Mouse (Mus musculus): Measurements from ENCODE around the gene Gstp3.
"Not testable (repeated sequence)": the region's sequence is repeated elsewhere in the genome, so short reads cannot be mapped to it uniquely, and the experiment has no call there.

The Gstp3 gene

DNA sequence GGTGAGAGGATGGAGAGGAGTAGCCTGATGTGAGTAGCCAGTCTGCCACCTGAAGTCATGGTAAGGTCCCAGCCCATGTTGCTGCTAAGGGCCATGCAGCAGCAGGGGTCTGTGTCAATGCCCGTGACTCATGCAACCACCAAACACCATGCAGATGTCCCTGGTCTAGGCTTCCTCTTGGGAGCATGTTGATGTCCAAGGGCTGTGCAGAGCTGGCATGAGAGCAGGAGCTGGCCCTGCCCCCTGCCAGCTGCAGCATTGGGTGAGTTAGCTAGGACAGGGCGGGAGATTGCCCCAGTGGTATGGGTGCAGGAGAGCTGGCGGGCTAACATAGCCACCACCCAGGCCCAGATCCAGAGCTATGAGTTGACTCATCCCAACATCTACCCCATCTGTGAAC, 31.1 kb upstream of the Gstp3 start:
- DNase-seq (ENCODE audit: low read depth, low spot score), result no peak

DNA sequence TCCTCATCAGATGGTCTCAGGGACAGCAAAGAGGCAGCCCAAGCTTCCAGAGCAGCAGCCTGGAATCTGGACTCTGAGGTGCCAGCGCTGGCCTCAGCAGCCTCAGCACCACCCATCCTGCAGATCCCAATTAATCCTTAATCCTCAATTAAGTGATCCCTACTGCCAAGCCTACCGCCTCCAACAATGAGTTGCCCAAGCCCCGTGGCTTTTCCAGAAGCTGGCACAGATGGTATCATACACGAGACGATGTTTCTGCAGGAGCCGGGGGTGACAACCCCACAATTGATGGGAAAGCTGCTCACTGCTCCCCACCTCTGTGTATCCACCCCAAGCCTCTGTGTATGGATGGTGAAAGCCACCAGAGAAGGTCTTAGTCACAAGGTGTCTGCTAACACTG, 29.8 kb upstream of the Gstp3 start:
- no peak for DNase-seq (ENCODE audit: low read depth, low spot score)

DNA sequence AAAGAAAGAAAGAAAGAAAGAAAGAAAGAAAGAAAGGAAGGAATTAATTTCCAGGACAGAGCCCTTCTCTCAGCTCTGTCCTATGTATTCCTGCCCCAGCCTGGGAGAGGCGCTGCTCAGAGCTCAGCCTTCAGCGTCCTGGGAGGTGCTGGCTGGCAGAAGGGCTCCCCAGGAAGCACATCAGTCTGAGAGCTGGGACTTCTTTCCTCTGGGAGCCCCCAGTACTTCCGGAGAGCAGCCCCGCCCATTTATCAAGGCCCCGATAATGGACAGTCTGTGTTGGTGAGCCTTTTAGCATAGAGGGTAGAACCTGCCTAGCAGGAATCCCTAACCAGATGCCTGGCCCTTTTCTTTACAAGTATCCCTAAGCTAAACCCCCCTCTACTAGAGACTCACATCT, 28.8 kb upstream of the Gstp3 start:
- no peak for DNase-seq (ENCODE audit: low read depth, low spot score)

DNA sequence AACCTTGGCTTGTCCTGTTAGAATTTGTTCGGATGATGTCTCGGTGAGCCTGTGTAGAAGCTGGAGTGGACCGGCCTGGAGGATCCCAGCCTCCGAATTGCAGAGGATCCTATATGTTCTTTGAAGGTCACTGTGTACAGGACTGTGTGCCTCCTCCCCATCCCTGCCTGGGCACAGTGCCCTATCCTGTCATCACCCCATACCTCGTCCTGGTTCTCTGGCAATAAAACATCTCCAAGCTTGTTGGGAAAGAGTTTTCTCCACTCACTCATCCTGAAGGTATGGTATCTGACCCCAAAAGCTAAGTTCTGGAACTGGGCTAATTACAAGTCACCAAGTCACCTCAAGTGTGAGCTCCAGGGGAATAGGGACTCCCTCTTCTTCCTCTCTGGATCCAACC, 27.7 kb upstream of the Gstp3 start:
- DNase-seq (ENCODE audit: low read depth, low spot score), result no peak

DNA sequence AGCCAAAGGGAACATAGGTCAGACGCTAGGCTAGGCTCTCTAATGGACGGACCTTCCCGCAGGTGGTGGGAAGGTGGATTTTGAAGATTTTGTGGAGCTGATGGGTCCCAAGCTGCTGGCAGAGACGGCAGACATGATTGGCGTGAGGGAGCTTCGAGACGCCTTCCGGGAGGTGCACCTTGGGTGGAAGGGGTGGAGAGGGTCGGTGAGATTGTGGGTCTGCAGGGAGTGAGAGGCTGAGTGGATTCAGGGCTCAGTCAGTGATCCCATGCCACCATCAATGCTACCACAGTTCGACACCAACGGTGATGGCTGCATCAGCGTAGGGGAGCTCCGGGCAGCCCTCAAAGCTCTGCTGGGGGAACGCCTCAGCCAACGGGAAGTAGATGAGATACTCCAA, 26.8 kb upstream of the Gstp3 start:
- DNase-seq (ENCODE audit: low read depth, low spot score), result no peak

DNA sequence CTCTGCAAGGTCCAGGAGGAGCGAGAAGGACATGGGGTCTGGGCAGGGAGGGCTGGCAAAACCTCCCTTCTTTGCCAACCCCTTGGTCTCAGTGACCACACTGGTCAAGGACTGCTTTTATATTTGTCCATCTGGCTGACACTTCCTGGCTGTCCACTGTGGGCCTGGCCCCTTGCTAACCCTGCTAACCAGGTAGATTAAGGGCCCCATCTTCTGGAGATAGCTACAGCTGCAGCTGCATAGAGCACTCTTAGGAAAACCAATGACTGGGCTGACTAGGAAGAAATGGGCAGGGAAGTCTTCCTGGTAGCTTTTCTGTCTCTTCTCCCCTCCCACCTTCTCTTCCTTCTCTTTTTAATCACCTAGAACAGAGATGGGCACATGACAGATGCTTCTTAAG, 25.6 kb upstream of the Gstp3 start:
- no peak for DNase-seq (ENCODE audit: low read depth, low spot score)

DNA sequence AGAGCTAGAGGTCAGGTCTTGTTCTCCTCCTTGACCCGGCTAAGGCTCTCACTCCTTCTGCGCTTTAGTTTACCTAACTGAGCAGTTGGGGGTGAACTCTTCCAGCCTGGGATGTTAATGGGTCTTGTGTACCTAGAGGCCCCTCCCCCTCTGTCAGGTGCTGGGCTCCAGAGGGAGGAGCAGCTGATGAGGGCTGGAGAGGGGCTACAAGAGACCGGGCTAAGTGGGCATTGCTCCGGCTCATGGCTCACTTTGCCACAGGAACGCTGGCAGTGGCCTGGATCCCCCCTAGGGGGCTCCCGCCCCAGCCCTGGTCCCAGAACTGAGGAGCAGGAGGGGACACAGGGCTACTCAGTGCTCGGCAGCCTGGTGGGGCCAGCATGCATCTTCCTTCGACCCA, 24.5 kb upstream of the Gstp3 start:
- DNase-seq (ENCODE audit: low read depth, low spot score), result no peak

DNA sequence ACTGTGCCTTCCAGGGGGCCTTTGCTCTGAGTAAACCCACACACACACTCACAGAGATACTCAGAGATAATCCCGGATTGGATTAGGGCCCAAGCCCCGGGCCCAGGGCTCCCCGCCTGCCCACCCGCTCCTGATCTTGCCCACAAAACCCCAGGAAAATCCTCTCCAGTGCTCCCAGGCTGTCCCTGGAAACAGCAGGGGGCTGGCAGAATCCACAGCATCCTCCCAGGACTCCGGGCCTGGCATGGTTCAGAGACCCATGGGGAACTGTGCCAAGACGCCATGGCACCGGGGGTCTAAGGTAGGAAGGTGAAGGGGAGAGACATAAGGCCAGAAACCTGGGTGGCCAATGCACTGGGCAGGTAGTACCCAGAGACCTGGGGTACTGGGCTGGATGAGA, 23.9 kb upstream of the Gstp3 start:
- DNase-seq (ENCODE audit: low read depth, low spot score), result no peak

DNA sequence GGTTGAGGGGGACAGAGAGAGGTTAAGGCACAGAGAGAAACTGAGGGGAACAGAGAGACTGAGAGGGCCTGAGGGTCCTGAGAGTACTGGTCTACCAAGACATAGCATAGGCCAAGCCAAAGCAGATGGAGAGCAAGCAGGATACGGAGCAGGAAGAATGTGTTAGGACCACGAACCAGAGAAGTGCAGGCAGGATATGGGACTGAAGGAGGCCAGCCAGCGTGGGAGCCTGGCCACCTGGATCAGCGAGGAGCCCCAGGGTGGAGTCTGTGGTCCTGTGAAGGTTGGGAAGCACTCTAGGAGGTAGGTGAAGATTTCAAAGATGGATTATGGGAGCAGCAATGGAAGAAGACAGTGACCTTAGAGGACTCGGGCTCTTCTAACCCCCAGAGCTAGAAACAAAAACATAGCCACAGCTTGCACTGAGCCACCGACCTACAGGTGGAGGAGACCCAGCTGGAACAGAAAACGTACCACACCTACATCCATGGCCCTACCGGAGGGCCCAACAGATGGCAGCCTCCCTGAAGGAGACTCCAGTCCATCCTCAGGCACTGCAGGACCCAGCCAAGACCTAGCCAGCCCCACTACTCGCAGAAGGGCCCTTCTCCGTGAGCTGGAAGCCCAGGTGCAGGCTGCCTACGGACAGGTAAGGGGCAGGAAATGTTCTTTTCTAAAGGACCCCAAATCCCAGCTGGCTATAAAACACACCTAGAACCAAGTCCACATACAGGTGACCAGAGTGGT, 23.0 kb upstream of the Gstp3 start:
- DNase-seq (ENCODE audit: low read depth, low spot score), result no peak

DNA sequence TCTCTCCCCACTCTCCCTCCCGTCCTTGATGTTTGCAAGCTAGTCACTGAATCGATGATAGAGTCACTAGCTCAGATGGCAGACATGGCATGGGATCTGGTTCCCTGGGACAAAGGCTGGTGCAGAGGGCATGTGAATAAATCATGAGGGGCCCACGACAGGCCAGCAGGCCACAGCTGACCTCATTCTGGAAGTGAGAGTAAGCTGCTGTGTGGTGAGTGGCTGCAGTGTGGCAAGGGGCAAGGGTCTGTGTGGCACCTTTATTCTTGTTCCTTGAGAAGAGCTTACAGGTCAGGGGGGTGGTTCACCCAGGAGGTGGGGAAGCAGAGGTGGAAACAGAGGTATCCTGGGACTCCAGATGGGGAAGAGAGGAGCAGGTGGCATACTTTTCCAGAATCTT, 22.0 kb upstream of the Gstp3 start, which contains the start of gene Cabp2:
Gene Cabp2, plus strand, starts transcription at position 185 of the 400 bp plus-strand sequence.
- DNase-seq (ENCODE audit: low read depth, low spot score), result no peak

DNA sequence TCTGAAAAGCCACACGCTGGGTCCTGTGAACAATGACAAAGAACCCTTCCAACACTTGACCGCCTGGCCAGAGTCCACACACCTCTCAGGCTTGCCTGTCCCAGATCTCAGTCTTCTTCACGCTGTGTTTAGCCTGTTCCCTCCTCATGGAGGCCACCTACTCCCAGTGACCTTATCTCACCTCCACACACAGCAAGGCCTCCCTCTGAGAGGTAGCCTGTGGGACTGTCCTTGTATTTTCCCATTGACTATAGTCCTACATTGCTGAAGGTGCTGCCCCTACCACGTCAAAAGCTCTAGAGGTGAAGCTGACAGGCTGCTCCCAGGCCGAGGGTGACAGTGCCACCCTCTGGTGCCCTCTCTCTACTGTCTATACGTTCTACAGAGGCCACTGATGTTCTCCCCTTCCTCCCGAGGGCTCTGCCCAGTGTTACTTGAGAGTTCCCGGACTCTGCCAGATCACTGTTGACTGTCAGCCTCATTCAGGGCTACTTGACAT, 21.2 kb upstream of the Gstp3 start:
- DNase-seq (ENCODE audit: low read depth, low spot score), result no peak

DNA sequence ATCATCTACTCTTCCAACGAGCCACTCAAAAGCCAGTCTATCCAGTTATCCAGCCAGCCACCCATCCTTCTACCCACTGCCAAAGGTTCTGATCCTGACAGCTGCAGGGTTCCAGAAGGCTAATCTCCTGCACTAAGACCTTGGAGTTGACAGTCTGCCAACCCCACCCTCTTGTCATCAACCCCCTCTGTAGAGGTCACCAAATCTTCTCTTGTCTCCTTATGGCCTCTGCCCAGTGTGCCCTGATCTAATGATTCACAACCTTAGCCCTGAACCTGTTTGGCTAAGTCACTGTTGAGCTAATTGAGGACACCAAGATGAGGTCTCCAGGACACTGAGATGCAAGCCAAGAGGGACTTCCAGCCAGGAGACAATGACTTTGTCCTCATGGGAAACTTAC, 20.2 kb upstream of the Gstp3 start:
- DNase-seq (ENCODE audit: low read depth, low spot score), result no peak

DNA sequence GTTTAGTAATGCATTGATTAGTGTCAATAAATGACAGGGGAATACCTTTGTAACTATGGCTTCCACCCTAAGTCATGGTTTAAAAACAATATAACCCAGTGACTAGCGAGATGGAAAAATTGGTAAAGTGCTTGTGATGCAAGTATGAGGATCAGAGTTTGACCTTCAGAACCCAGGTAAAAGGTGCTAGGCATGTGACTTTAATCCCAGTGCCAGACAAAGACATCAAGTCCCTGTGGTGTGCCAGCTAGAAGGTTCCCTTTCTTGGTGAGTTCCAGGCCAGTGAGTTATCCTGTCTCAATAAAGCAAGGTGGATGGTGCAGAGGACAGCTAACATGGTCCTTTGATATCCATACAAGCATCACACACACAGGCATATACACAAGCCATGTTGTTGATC, 16.2 kb upstream of the Gstp3 start:
- no peak for DNase-seq (ENCODE audit: low read depth, low spot score)

DNA sequence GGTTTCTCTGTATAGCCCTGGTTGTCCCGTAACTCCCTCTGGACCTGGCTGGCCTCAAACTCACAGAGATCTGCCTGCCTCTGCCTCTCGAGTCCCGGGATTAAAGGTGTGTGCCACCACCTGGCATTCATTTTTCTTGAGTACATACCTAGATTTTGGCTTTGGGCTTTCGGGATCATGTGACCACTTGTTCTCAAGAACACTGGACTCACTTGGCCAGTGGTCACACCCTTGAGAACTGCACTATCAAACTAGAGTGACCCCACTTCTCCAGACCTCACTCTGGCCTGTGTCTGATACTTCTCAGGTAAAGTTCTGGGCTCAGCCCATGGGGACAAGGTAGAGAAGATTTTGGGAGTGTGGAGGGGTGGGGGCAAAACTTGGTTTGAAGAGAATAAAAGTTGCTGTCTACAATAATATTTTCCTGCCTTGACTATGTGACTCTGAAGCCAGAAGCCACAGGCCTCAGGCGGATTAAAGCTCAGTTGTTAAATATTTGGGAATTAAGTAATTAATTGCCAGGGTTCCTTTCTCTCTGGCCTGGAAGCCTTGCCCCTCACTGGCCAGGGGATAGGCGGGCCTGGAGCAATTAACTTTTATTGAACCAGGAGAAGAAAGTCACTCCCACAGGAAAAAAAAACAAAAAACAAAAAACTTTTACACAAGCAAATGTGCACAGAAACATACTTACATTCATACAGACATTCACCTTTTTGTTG, 13.5 kb upstream of the Gstp3 start:
- no peak for DNase-seq (ENCODE audit: low read depth, low spot score)

DNA sequence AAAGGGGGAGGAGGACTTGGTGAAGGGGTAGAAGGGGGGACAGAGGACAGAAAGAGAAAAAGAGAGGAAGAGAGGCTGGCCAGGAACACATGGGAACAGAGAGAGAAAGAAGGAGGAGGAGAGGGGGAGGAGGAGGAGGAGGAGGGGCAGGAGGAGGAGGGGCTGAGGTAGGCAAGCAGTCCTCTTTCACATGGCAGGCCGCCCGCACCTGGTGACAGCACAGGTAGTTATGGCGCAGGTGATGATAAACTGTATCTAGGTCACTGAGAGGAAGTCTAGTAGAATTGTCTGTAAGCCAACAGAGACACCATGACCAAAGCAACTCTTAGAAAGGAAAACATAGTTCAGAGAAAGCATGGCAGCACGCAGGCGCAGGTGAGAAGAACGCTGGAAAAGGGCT, 12.0 kb upstream of the Gstp3 start:
- DNase-seq (ENCODE audit: low read depth, low spot score), result no peak

DNA sequence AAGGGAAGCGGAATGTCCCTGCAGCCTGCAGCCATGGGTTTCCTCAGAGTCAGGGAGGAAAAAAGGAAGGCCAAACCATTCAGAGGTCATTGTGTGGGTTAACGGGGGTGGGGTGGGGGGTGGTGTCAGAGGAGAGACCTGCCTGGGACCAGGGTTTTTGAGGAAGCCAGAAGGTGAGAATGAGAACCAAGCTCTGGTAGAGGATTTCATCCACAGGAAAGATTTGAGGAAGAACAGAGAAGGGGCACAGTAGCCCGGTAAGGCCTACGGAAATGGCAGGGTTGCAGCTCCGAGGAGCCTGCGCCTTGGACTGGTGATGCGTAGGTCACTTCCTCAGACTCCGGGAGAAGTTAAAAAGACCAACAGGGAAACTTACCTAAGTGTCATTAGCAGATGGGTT, 11.4 kb upstream of the Gstp3 start:
- DNase-seq (ENCODE audit: low read depth, low spot score), result no peak

DNA sequence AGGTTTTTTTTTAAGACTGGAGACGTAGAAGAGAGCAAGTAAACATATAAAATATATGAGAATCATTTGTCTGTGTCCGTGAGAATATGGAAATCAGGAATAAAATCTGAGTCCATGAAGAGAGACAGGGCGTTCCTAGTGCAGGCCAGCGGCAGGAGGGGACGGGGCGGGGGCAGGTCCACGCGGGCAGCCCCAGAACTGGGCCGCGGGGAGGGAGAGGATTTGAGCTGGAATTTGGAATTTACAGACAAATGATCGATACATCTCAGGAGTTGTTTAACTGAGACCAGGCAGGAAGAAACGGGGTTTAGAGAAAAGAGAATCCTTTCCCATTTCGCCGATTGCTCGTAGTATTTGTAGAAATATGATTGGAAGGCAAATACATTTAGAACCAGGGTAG, 10.9 kb upstream of the Gstp3 start:
- no peak for DNase-seq (ENCODE audit: low read depth, low spot score)

DNA sequence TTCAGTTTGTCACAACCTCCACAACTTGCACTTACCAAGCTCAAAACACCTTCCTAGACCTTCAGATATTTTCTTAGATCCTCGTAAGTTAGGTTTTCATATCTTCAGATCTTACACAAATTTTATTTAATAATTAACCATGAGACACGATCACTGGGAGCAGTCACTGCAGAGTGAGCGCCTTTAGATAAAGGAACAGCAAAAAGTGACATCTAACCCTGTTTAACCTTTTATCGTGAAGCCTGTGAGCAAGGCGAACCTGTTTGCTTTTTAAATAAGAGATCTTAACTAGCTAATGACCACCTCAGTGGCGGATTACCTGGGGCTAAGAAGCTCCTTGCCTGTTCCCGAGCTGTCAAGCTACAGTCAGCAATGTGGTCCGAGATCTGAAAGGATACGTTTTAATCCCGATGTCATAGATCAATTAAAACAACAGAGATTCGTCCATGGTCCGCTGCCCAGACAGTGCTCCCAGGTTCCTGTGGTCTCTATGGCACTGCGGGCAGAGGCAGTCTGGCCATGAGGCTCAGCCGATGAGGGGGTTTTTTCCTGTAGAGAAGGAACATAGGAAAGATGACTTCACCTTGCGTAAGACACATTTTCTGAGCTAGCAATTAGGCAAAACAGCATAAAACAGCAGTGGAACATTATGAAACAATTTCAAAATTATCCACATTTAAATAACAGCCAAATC, 9.5 kb upstream of the Gstp3 start:
- no peak for DNase-seq (ENCODE audit: low read depth, low spot score)

DNA sequence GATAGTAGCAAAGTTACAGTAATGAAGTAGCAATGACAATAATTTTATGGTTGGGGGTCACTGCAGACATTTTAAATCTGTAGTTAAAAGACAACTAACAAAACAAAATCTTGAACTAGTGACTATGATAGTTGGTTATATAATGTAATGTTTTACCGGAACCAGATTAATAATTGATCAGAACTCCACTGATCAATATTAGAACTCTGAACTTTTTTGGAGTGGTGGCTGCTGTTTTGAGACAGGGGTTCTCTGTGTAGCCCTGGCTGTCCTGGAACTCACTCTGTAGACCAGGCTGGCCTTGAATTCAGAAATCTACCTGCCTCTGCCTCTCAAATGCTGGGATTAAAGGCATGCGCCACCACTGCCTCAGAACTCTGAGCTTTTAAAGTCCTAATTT, 8.9 kb upstream of the Gstp3 start:
- not testable (repeated sequence) for DNase-seq (ENCODE audit: low read depth, low spot score)

DNA sequence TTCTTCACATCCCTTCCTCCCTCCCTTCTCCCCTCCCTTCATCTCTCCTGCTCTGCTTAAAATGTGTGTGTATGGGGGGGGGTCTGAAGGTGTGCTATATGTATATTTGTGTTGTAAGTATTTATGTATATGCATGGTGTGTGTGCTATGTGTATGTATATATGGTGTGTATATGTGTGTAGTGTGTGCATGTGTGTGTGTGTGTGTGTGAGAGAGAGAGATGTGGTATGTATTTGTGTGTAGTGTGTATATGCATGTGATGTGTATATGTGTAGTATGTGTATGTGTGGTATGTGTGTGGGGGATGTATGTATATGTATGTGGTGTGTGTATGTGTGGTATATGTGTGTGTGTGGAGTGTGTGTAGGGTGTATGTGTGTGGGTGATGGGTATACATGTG, 7.5 kb upstream of the Gstp3 start:
- no peak for DNase-seq (ENCODE audit: low read depth, low spot score)

DNA sequence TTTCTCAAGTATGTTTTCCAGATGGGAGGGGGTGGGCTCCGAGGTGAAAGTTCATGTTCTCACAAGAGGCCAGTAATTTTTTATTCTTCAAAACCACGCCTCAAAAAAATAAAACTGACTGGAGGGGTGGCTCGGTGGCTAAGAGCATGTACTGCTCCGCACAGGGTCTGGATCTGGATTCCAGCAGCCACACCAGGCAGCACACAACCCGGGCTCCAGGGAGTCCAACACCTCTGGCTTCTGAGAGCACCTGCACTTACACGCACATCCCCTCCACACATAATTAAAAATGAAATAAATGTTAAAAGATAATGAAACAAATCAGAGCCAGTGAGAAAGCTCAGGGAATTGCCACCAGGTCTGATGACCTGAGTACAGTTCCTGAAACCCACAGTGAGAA, 6.9 kb upstream of the Gstp3 start:
- DNase-seq (ENCODE audit: low read depth, low spot score), result no peak

DNA sequence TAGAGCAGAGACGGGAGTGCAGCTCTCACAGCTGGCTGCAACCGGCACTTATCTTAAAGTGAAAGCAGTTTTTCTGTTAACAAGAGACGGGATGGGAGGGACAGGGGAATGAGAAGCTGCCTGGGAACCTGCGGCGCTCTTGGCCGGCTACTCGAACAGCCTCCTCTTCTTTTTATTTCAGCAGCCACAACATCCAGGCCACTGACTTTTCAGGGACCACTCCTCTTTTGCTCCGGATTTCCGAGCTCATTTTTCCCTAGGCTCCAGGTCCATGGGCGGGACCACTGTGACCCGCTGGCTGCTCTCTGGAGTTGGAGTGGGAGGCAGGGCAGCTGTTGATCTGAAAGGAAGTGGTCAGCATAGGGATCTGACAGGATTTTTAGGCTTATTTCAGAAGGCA, 5.1 kb upstream of the Gstp3 start:
- not testable (repeated sequence) for DNase-seq (ENCODE audit: low read depth, low spot score)

DNA sequence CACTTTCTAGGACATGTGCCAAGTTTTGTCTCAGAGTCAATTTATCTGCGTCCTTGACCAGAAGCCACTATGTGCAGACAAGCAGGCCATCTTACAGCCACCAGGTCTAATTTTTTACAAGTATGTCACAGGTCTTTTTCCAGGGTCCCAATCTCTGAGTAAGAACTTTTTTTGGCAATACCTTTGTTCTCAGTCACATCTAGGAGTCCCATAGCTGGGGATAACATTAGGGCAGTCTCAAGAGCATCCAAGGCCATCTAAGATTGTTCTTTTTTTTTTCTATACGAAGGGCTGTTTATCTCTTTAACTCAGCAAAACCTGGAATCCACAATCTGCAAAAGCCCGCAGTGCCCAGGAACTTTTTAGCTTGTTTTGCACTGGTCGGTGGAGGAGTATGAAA, 4.0 kb upstream of the Gstp3 start:
- DNase-seq (ENCODE audit: low read depth, low spot score), result not testable (repeated sequence)

Data from brain, embryonic 18.5 days (tissue).